Mouse (Mus musculus): ENCODE measurements around the gene Ces1h. TPM values are rescaled to one million over a fixed set of nuclear protein-coding genes. Genes with fewer than 3 reads are reported as not detected.

Ces1h gene
- polyA plus RNA-seq, 1 experiment from 2014 or later, result not detected

GRCm38 (mm10) chr8:93331151-93331550 lies 48.4 kb downstream of the Ces1h start:
- H3K4me2 ChIP-seq, result no peak overlapping the region
- H3K9me3 ChIP-seq (replicated peaks), result no peaks in the 10 kb centered on the region
- H3K4me1 ChIP-seq (replicated peaks), result no peaks in the 10 kb centered on the region
- WGBS (ENCODE audit: insufficient replicate concordance), result 59% methylated on average over 2 of the region's 2 CpGs
- no peak overlapping the region for H3K27ac ChIP-seq (replicated peaks)
- no peak overlapping the region for H3K4me3 ChIP-seq (replicated peaks)
- H3K9ac ChIP-seq, result no peak overlapping the region
- no peaks in the 10 kb centered on the region for H3K36me3 ChIP-seq (replicated peaks)
- no peak for ATAC-seq (ENCODE audit: insufficient read depth)
- no peaks in the 10 kb centered on the region for H3K27me3 ChIP-seq

GRCm38 (mm10) chr8:93325123-93325522 lies 54.4 kb downstream of the Ces1h start:
- no peaks in the 10 kb centered on the region for H3K4me1 ChIP-seq (replicated peaks)
- H3K27me3 ChIP-seq, result no peaks in the 10 kb centered on the region
- H3K27ac ChIP-seq (replicated peaks), result no peak overlapping the region
- ATAC-seq (ENCODE audit: insufficient read depth), result peak; percentile 64; the same call in 1 of the 2 replicates
- no peaks in the 10 kb centered on the region for H3K36me3 ChIP-seq (replicated peaks)
- H3K4me3 ChIP-seq (replicated peaks), result no peak overlapping the region
- WGBS (ENCODE audit: insufficient replicate concordance), result 28% methylated on average over 2 of the region's 2 CpGs
- no peak overlapping the region for H3K9ac ChIP-seq
- H3K9me3 ChIP-seq (replicated peaks), result no peaks in the 10 kb centered on the region
- no peak overlapping the region for H3K4me2 ChIP-seq

- Histone ChIP-seq H3K4me1 (replicated peaks) (no peaks in the 10 kb centered on the region), H3K27ac (replicated peaks) (no peak overlapping the region), H3K27me3 (no peaks in the 10 kb centered on the region), H3K36me3 (replicated peaks) (no peaks in the 10 kb centered on the region), H3K9me3 (replicated peaks) (no peaks in the 10 kb centered on the region), H3K9ac (no peak overlapping the region), H3K4me3 (replicated peaks) (no peak overlapping the region), H3K4me2 (no peak overlapping the region)
- WGBS (ENCODE audit: insufficient replicate concordance), result 67% methylated on average over 2 of the region's 2 CpGs
- no peak for ATAC-seq (ENCODE audit: insufficient read depth)
Measured at GRCm38 (mm10) chr8:93317031-93317430, 62.5 kb downstream of the Ces1h start.

- 59% methylated on average over 2 of the region's 2 CpGs for WGBS (ENCODE audit: insufficient replicate concordance)
- no peak overlapping the region for H3K4me2 ChIP-seq
- ATAC-seq (ENCODE audit: insufficient read depth), result no peak
- H3K9me3 ChIP-seq (replicated peaks), result no peaks in the 10 kb centered on the region
- H3K4me1 ChIP-seq (replicated peaks), result no peaks in the 10 kb centered on the region
- no peaks in the 10 kb centered on the region for H3K27me3 ChIP-seq
- no peak overlapping the region for H3K4me3 ChIP-seq (replicated peaks)
- H3K27ac ChIP-seq (replicated peaks), result no peak overlapping the region
- H3K9ac ChIP-seq, result no peak overlapping the region
- H3K36me3 ChIP-seq (replicated peaks), result no peaks in the 10 kb centered on the region
Measured at GRCm38 (mm10) chr8:93315557-93315956, 64.0 kb downstream of the Ces1h start.

Other genes with a start within 250 kb of the Ces1h start
- gene Ces1c, start 248.4 kb downstream of the Ces1h start, polyA plus RNA-seq (2015; fragmentation: Nextera tagmentation; extraction: Ambion mirVana), result 6.2 and 10.3 TPM in 2 replicates
- gene Ces1d, start 181.9 kb downstream of the Ces1h start, polyA plus RNA-seq (2015; fragmentation: Nextera tagmentation; extraction: Ambion mirVana), result 34.4 and 36.8 TPM in 2 replicates
- gene Ces1e, start 150.1 kb downstream of the Ces1h start, polyA plus RNA-seq (2015; fragmentation: Nextera tagmentation; extraction: Ambion mirVana), result 4.7 and 5.7 TPM in 2 replicates
- gene Ces1f, start 100.0 kb downstream of the Ces1h start, polyA plus RNA-seq (2015; fragmentation: Nextera tagmentation; extraction: Ambion mirVana), result 0.30 and 0.52 TPM in 2 replicates
- gene Ces1g, start 42.4 kb downstream of the Ces1h start, polyA plus RNA-seq (2015; fragmentation: Nextera tagmentation; extraction: Ambion mirVana), result 3.0 and 3.8 TPM in 2 replicates
- not detected in 2 replicates for gene Ces5a, start 156.1 kb upstream of the Ces1h start, polyA plus RNA-seq (2015; fragmentation: Nextera tagmentation; extraction: Ambion mirVana)

All from liver, embryonic 15.5 days (tissue).